Mouse (Mus musculus) C2C12 (cell line): ENCODE data around the gene Nrxn3. TPM values are rescaled to one million over a fixed set of nuclear protein-coding genes. Genes with fewer than 3 reads are reported as not detected.

Source experiments
- H3K27me3 ChIP-seq: one replicate; pipeline ENCODE4 v1.6.1; 2011; ENCODE audit not compliant: control insufficient read depth, insufficient read depth, insufficient read length
- H3K36me3 ChIP-seq: one replicate; pipeline ENCODE4 v1.6.1; 2011; ENCODE audit not compliant: control insufficient read depth, insufficient read depth
- H3K4me3 ChIP-seq: one replicate; pipeline ENCODE4 v1.5.1; 2011; ENCODE audit warnings: mild to moderate bottlenecking, control low read depth; ENCODE audit not compliant: poor library complexity, insufficient read depth, severe bottlenecking
- H3K79me2 ChIP-seq: one replicate; pipeline ENCODE4 v1.6.1; 2011; ENCODE audit not compliant: control insufficient read depth, insufficient read depth
- H3K79me3 ChIP-seq: one replicate; pipeline ENCODE4 v1.6.1; 2011; ENCODE audit warnings: low read depth, control low read depth
- H3ac ChIP-seq: one replicate; pipeline ENCODE3; 2011; ENCODE audit warnings: low read depth; ENCODE audit not compliant: control insufficient read depth, insufficient read length
- CEBPB ChIP-seq: IDR thresholded peaks from one replicate; pipeline ENCODE4 v1.6.1; 2011; ENCODE audit warnings: low read depth, mild to moderate bottlenecking, control low read depth, moderate library complexity
- CTCF ChIP-seq: IDR thresholded peaks from one replicate; pipeline ENCODE4 v1.5.1; 2011; ENCODE audit not compliant: control insufficient read depth, insufficient read depth, insufficient read length
- FOSL1 ChIP-seq: IDR thresholded peaks from one replicate; pipeline ENCODE4 v1.8.0; 2011; ENCODE audit warnings: mild to moderate bottlenecking, low read length; ENCODE audit not compliant: poor library complexity, insufficient read depth, severe bottlenecking
- MAX ChIP-seq: IDR thresholded peaks from one replicate; pipeline ENCODE4 v1.6.1; 2011; ENCODE audit warnings: mild to moderate bottlenecking, control low read depth
- MYOD1 ChIP-seq: IDR thresholded peaks from one replicate; pipeline ENCODE4 v1.6.1; 2011; ENCODE audit warnings: low read depth; ENCODE audit not compliant: control insufficient read depth, insufficient read length
- MYOG ChIP-seq: IDR thresholded peaks from one replicate; pipeline ENCODE4 v1.6.1; 2011; ENCODE audit not compliant: control insufficient read depth, insufficient read length; ENCODE audit errors: extremely low read depth
- USF1 ChIP-seq: IDR thresholded peaks from one replicate; pipeline ENCODE4 v1.6.1; 2011; ENCODE audit warnings: low read depth, mild to moderate bottlenecking, control low read depth, moderate library complexity
- polyA plus RNA-seq: library from polyadenylated mRNA; unstranded; fragments of >200 nt; fragmentation: generic; extraction: Trizol; gene quantifications from one replicate; pipeline ENCODE4 v1.2.1, GENCODE M21; 2012; ENCODE audit warnings: missing spikeins

Gene Nrxn3
- polyA plus RNA-seq, 1 experiment = 0.01 TPM

GRCm38 (mm10) chr12:88812173-88812572 lies 89.5 kb downstream of the Nrxn3 start:
- Histone ChIP-seq H3K79me3 (no peaks in the 10 kb centered on the region), H3K36me3 (no peaks in the 10 kb centered on the region), H3ac (no peak overlapping the region), H3K27me3 (no peaks in the 10 kb centered on the region), H3K79me2 (no peaks in the 10 kb centered on the region), H3K4me3 (no peak overlapping the region)
- TF ChIP-seq MYOG (no peak), USF1 (no peak), MAX (no peak), FOSL1 (no peak), MYOD1 (no peak), CEBPB (no peak), CTCF (no peak)

- TF ChIP-seq CEBPB (no peak), MAX (no peak), MYOD1 (no peak)
- no peaks in the 10 kb centered on the region for H3K79me2 ChIP-seq
- H3K27me3 ChIP-seq = no peaks in the 10 kb centered on the region
- no peaks in the 10 kb centered on the region for H3K36me3 ChIP-seq
- no peaks in the 10 kb centered on the region for H3K79me3 ChIP-seq
- no peak overlapping the region for H3K4me3 ChIP-seq
- H3ac ChIP-seq = no peak overlapping the region
Measured at GRCm38 (mm10) chr12:88816865-88817264, 94.2 kb downstream of the Nrxn3 start.

- TF ChIP-seq FOSL1 (no peak), MYOD1 (no peak)
Measured at GRCm38 (mm10) chr12:88818622-88819334, 96.1 kb downstream of the Nrxn3 start.

GRCm38 (mm10) chr12:88819335-88819709 lies 96.6 kb downstream of the Nrxn3 start:
- no peaks in the 10 kb centered on the region for H3K27me3 ChIP-seq
- H3K4me3 ChIP-seq = no peak overlapping the region
- H3K79me3 ChIP-seq = no peaks in the 10 kb centered on the region
- TF ChIP-seq MYOG (no peak), CTCF (no peak), MAX (no peak), USF1 (no peak), CEBPB (no peak), FOSL1 (no peak), MYOD1 (no peak)
- no peaks in the 10 kb centered on the region for H3K36me3 ChIP-seq
- no peak overlapping the region for H3ac ChIP-seq
- H3K79me2 ChIP-seq = no peaks in the 10 kb centered on the region

More at GRCm38 (mm10) chr12:88818622-88819334, 96.1 kb downstream of the Nrxn3 start:
- no peaks in the 10 kb centered on the region for H3K79me2 ChIP-seq
- H3K4me3 ChIP-seq = no peak overlapping the region
- H3K79me3 ChIP-seq = no peaks in the 10 kb centered on the region
- no peak overlapping the region for H3ac ChIP-seq
- no peaks in the 10 kb centered on the region for H3K27me3 ChIP-seq
- H3K36me3 ChIP-seq = no peaks in the 10 kb centered on the region

- Histone ChIP-seq H3K36me3 (no peaks in the 10 kb centered on the region), H3ac (no peak overlapping the region), H3K27me3 (no peaks in the 10 kb centered on the region), H3K4me3 (no peak overlapping the region), H3K79me2 (no peaks in the 10 kb centered on the region), H3K79me3 (no peaks in the 10 kb centered on the region)
- TF ChIP-seq FOSL1 = no peak
- TF ChIP-seq MYOG = no peak
- no peak for TF ChIP-seq CTCF
- TF ChIP-seq MAX = no peak
- TF ChIP-seq CEBPB = no peak
- TF ChIP-seq USF1 = no peak
- no peak for TF ChIP-seq MYOD1
Measured at GRCm38 (mm10) chr12:88820131-88820530, 97.5 kb downstream of the Nrxn3 start.

GRCm38 (mm10) chr12:88830851-88831250 lies 108.2 kb downstream of the Nrxn3 start:
- H3ac ChIP-seq = no peak overlapping the region
- no peak for TF ChIP-seq CEBPB
- no peak for TF ChIP-seq CTCF
- no peak for TF ChIP-seq MYOG
- no peak for TF ChIP-seq FOSL1
- no peak for TF ChIP-seq MAX
- TF ChIP-seq USF1 = no peak
- TF ChIP-seq MYOD1 = no peak
- H3K79me2 ChIP-seq = no peaks in the 10 kb centered on the region
- H3K4me3 ChIP-seq = no peak overlapping the region
- H3K79me3 ChIP-seq = no peaks in the 10 kb centered on the region
- H3K36me3 ChIP-seq = no peaks in the 10 kb centered on the region
- H3K27me3 ChIP-seq = no peaks in the 10 kb centered on the region
